ENCODE assay signal across 11 mouse cellular contexts in genomic region chr19:4298322-4299121, GRCm38 (mm10). TPM values are rescaled to one million over a fixed set of nuclear protein-coding genes. Genes with fewer than 3 reads are reported as not detected.
DNase-seq lines count a peak whose midpoint lies in the region; ATAC-seq lines count a peak whose summit lies in the region.
"Had no signal": no experiment of that assay in that cellular context is flagged by ENCODE, and none has a peak within 500 bp of the region (broad histone marks: within the 10 kb centered on the region; RNA-seq: fewer than 3 reads in every experiment).

No protein-coding gene starts in this region.

- no peaks in the 10 kb centered on the region for H3K9me3 ChIP-seq in megakaryocyte, embryonic 14.5 days
- no peaks in the 10 kb centered on the region for H3K9me3 ChIP-seq in stomach, embryonic 16.5 days (replicated peaks; ENCODE audit: control insufficient read depth, low read length)
- H3K9me3 ChIP-seq: G1E; heart, embryonic 12.5 days had no signal

- peak overlapping the region; percentile 84 for H3K4me3 ChIP-seq in megakaryocyte, embryonic 14.5 days (replicated peaks)
- H3K4me3 ChIP-seq in stomach, embryonic 16.5 days (replicated peaks; ENCODE audit: low read length): no peak overlapping the region
- H3K4me3 ChIP-seq: heart, embryonic 12.5 days had no signal

- peak overlapping the region; percentile 87 for H3K27ac ChIP-seq in stomach, embryonic 16.5 days (ENCODE audit: low read length)

- peaks cover 57% of the 10 kb centered on the region for H3K36me3 ChIP-seq in megakaryocyte, embryonic 14.5 days (replicated peaks; ENCODE audit: low read length)
- no peaks in the 10 kb centered on the region for H3K36me3 ChIP-seq in stomach, embryonic 16.5 days (ENCODE audit: control insufficient read depth, insufficient read depth, low read length)

- 83% methylated on average over 17 of the region's 17 CpGs for WGBS in stomach, embryonic 16.5 days

- H3K4me2 ChIP-seq in stomach, embryonic 16.5 days (ENCODE audit: low read depth, low read length): no peak overlapping the region
- H3K4me2 ChIP-seq: heart, embryonic 12.5 days had no signal

- ATAC-seq in megakaryocyte, adult 5-6 weeks (ENCODE audit: poor library complexity, severe bottlenecking): no peak
- no peak for ATAC-seq in stomach, embryonic 16.5 days (ENCODE audit: insufficient read depth, low FRiP score)

- H3K27me3 ChIP-seq in megakaryocyte, embryonic 14.5 days (replicated peaks): no peaks in the 10 kb centered on the region
- H3K27me3 ChIP-seq in stomach, embryonic 16.5 days (ENCODE audit: control insufficient read depth, insufficient read depth, low read length): no peaks in the 10 kb centered on the region
- H3K27me3 ChIP-seq: heart, embryonic 12.5 days had no signal

- DNase-seq in cerebellum, postnatal 25 days: peak; percentile 48 to 57
- DNase-seq in cerebellum, postnatal 4 days (ENCODE audit: low spot score in 2 of 2): no peak
- peak; percentile 62 for DNase-seq in induced T-regulatory cell, adult 2 months (ENCODE audit: low read depth)
- no peak for DNase-seq in ovary, postnatal 36 days (ENCODE audit: low spot score)
- DNase-seq in layer of hippocampus, adult 9-10 months (ENCODE audit: low spot score): no peak
- DNase-seq: right cerebral cortex, adult 18-20 months had no signal

- H3K9ac ChIP-seq in stomach, embryonic 16.5 days (ENCODE audit: low read length): no peak overlapping the region
- H3K9ac ChIP-seq: heart, embryonic 12.5 days had no signal

- peaks cover 100% of the 10 kb centered on the region for H3K4me1 ChIP-seq in megakaryocyte, embryonic 14.5 days
- peaks cover 60% of the 10 kb centered on the region for H3K4me1 ChIP-seq in stomach, embryonic 16.5 days (ENCODE audit: control insufficient read depth, insufficient read depth, low read length)

RNA-seq across cellular contexts. Expression of gene Grk2, which starts 7.5 kb away (rescaled TPM):
- 265 and 541 TPM in 2 replicates for polyA plus RNA-seq in megakaryocyte, embryonic 14.5 days (2012; ENCODE audit: insufficient read depth, low replicate concordance)
- 278 TPM in 2 replicates for total RNA-seq in megakaryocyte, adult 5-6 weeks (2015)
- 231 and 296 TPM in 2 replicates for total RNA-seq in megakaryocyte, adult 5-6 weeks (2017)
- polyA plus RNA-seq in stomach, embryonic 16.5 days (2015; fragmentation: Nextera tagmentation; extraction: Ambion mirVana): 18.0 and 20.0 TPM in 2 replicates

RNA-seq across cellular contexts. Expression of gene Ankrd13d, which starts 15.6 kb away (rescaled TPM):
- 5.6 TPM in 1 of 2 replicates, not detected in the other for polyA plus RNA-seq in megakaryocyte, embryonic 14.5 days (2012; ENCODE audit: insufficient read depth, low replicate concordance)
- 6.5 and 7.2 TPM in 2 replicates for total RNA-seq in megakaryocyte, adult 5-6 weeks (2015)
- total RNA-seq in megakaryocyte, adult 5-6 weeks (2017): 8.7 and 10.5 TPM in 2 replicates
- polyA plus RNA-seq in stomach, embryonic 16.5 days (2015; fragmentation: Nextera tagmentation; extraction: Ambion mirVana): 10.9 and 11.9 TPM in 2 replicates

RNA-seq across cellular contexts. Expression of gene Ssh3, which starts 29.5 kb away (rescaled TPM):
- 16.5 and 28.6 TPM in 2 replicates for polyA plus RNA-seq in megakaryocyte, embryonic 14.5 days (2012; ENCODE audit: insufficient read depth, low replicate concordance)
- 15.9 and 16.5 TPM in 2 replicates for total RNA-seq in megakaryocyte, adult 5-6 weeks (2015)
- total RNA-seq in megakaryocyte, adult 5-6 weeks (2017): 17.2 and 19.8 TPM in 2 replicates
- 44.5 and 53.2 TPM in 2 replicates for polyA plus RNA-seq in stomach, embryonic 16.5 days (2015; fragmentation: Nextera tagmentation; extraction: Ambion mirVana)

Comparison
In these comparisons a context has a peak if more than half of its experiments do, and no peak if none do; other contexts are left out.
1. DNase-seq: peak in cerebellum, postnatal 25 days (2 of 2) and induced T-regulatory cell, adult 2 months (single experiment); none in cerebellum, postnatal 4 days (0 of 2), ovary, postnatal 36 days (single experiment) and layer of hippocampus, adult 9-10 months (single experiment).
2. RNA of gene Grk2, which starts 7.5 kb away (polyA plus RNA-seq): 265 to 541 TPM in megakaryocyte, embryonic 14.5 days; 18.0 to 20.0 TPM in stomach, embryonic 16.5 days; every median in the first group is over 10 times any median in the second.